Mouse (Mus musculus) ES-Bruce4 (cell line): ENCODE results near the gene Tnrc6c. TPM values are rescaled to one million over a fixed set of nuclear protein-coding genes. Genes with fewer than 3 reads are reported as not detected.

Experiments
- H3K27ac ChIP-seq: 2 replicates; pipeline ENCODE4 v1.5.1; 2012; ENCODE audit warnings: low read length, inconsistent platforms; ENCODE audit not compliant: insufficient read depth
- H3K27me3 ChIP-seq: 2 replicates; pipeline ENCODE4 v1.6.1; 2012; ENCODE audit warnings: mild to moderate bottlenecking, low read length, inconsistent platforms; ENCODE audit not compliant: control insufficient read depth, poor library complexity, insufficient read depth, severe bottlenecking
- H3K36me3 ChIP-seq: 2 replicates; pipeline ENCODE4 v1.6.1; 2012; ENCODE audit warnings: inconsistent platforms, mild to moderate bottlenecking, low read length, moderate library complexity; ENCODE audit not compliant: control insufficient read depth, poor library complexity, insufficient read depth, severe bottlenecking
- H3K4me1 ChIP-seq: one replicate; pipeline ENCODE4 v1.8.1; 2011; ENCODE audit warnings: low read length; ENCODE audit not compliant: control insufficient read depth, insufficient read depth
- H3K4me3 ChIP-seq: 2 replicates; pipeline ENCODE4 v1.5.1; 2011; ENCODE audit warnings: low read depth, mild to moderate bottlenecking, low read length
- H3K9ac ChIP-seq: 2 replicates; pipeline ENCODE4 v1.6.1; 2012; ENCODE audit warnings: low read depth, mild to moderate bottlenecking, inconsistent platforms; ENCODE audit not compliant: poor library complexity, severe bottlenecking
- H3K9me3 ChIP-seq: replicated peaks from 2 replicates; pipeline ENCODE4 v1.6.1; 2012; ENCODE audit warnings: mild to moderate bottlenecking, low read length, inconsistent platforms; ENCODE audit not compliant: control insufficient read depth, poor library complexity, insufficient read depth, severe bottlenecking
- CTCF ChIP-seq: IDR thresholded peaks from one replicate; pipeline ENCODE4 v1.8.1; 2011; ENCODE audit warnings: low read depth, low read length
- EP300 ChIP-seq: IDR thresholded peaks from 2 replicates; pipeline ENCODE4 v1.6.1; 2011; ENCODE audit warnings: low read depth, low read length; ENCODE audit not compliant: insufficient read depth
- POLR2A ChIP-seq: IDR thresholded peaks from one replicate; pipeline ENCODE4 v1.8.1; 2011; ENCODE audit warnings: low read length; ENCODE audit not compliant: insufficient read depth
- polyA plus RNA-seq: library from polyadenylated mRNA; stranded (reverse); fragments of >200 nt; gene quantifications from 2 replicates; pipeline ENCODE4 v1.2.4, GENCODE M21; 2011; ENCODE audit warnings: low read depth; ENCODE audit not compliant: missing spikeins, insufficient read depth, insufficient read length

Tnrc6c gene
- polyA plus RNA-seq, 1 experiment, result 28.6 TPM

GRCm38 (mm10) chr11:117797511-117798159 lies 143.5 kb downstream of the Tnrc6c start, which contains the start of gene 6030468B19Rik:
6030468B19Rik (plus strand) TSS chr11:117797660.
- Histone ChIP-seq H3K9me3 (no peaks in the 10 kb centered on the region), H3K4me3 (no peak within 1 kb of the TSS), H3K36me3 (no peaks in the 10 kb centered on the region), H3K27ac (no peak within 1 kb of the TSS), H3K4me1 (no peaks in the 10 kb centered on the region), H3K9ac (no peak within 1 kb of the TSS), H3K27me3 (no peaks in the 10 kb centered on the region)
- TF ChIP-seq CTCF (no peak), POLR2A (no peak), EP300 (no peak)

- Histone ChIP-seq H3K9ac (no peak overlapping the region), H3K4me1 (no peaks in the 10 kb centered on the region), H3K27me3 (no peaks in the 10 kb centered on the region), H3K27ac (no peak overlapping the region), H3K36me3 (no peaks in the 10 kb centered on the region), H3K4me3 (no peak overlapping the region), H3K9me3 (no peaks in the 10 kb centered on the region)
- TF ChIP-seq POLR2A (no peak), CTCF (no peak), EP300 (no peak)
Measured at GRCm38 (mm10) chr11:117798160-117798541, 144.1 kb downstream of the Tnrc6c start.

GRCm38 (mm10) chr11:117799174-117799573 lies 145.1 kb downstream of the Tnrc6c start:
- no peaks in the 10 kb centered on the region for H3K9me3 ChIP-seq
- no peak overlapping the region for H3K9ac ChIP-seq
- no peak overlapping the region for H3K4me3 ChIP-seq
- H3K4me1 ChIP-seq, result no peaks in the 10 kb centered on the region
- H3K27ac ChIP-seq, result no peak overlapping the region
- TF ChIP-seq CTCF, result no peak
- TF ChIP-seq EP300, result no peak
- no peak for TF ChIP-seq POLR2A
- no peaks in the 10 kb centered on the region for H3K27me3 ChIP-seq
- no peaks in the 10 kb centered on the region for H3K36me3 ChIP-seq

DNA sequence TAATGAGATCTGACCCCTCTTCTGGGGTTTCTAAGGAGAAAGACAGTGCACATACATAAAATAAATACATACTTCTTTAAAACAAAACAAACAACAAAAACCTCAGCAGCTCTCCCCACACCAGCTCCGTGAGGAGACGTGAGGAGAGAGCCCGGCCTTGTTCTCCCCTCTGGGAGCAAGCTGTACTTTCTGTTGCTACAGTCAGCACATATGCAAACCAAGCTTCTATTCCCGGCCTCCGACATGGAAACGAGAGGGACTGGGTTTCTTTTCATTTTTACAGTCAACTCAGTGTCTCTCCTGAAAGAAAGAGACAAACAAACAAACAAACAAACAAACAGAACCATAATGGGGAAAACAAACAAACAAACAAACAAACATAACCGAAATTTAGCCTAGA lies 145.9 kb downstream of the Tnrc6c start:
- Histone ChIP-seq H3K9me3 (no peaks in the 10 kb centered on the region), H3K27me3 (no peaks in the 10 kb centered on the region), H3K4me1 (no peaks in the 10 kb centered on the region), H3K4me3 (no peak overlapping the region), H3K9ac (no peak overlapping the region), H3K36me3 (no peaks in the 10 kb centered on the region), H3K27ac (no peak overlapping the region)
- TF ChIP-seq CTCF (no peak), POLR2A (no peak), EP300 (no peak)

DNA sequence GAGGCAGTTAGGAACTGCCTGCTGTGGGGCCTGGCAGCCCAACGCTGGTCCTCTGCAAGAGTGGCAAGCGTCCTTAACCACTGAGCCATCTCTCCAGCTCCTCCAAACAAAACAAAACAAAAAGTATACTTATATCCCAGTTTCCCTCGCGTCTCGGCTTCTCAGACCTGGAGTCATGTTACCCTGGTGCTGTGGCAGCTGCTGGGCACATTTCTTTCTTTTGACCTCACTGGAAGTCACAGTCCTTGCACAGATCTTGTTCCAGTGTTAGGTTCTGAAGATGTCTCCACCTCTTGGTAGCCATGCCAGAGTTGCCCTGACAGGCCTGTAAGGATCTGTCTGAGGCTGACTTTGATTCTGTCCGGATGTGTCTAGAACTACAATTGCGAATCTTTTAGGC lies 147.6 kb downstream of the Tnrc6c start:
- Histone ChIP-seq H3K27ac (no peak overlapping the region), H3K9ac (no peak overlapping the region), H3K9me3 (no peaks in the 10 kb centered on the region), H3K4me1 (no peaks in the 10 kb centered on the region), H3K27me3 (no peaks in the 10 kb centered on the region), H3K4me3 (no peak overlapping the region), H3K36me3 (no peaks in the 10 kb centered on the region)
- TF ChIP-seq CTCF, result no peak
- no peak for TF ChIP-seq EP300
- TF ChIP-seq POLR2A, result no peak

DNA sequence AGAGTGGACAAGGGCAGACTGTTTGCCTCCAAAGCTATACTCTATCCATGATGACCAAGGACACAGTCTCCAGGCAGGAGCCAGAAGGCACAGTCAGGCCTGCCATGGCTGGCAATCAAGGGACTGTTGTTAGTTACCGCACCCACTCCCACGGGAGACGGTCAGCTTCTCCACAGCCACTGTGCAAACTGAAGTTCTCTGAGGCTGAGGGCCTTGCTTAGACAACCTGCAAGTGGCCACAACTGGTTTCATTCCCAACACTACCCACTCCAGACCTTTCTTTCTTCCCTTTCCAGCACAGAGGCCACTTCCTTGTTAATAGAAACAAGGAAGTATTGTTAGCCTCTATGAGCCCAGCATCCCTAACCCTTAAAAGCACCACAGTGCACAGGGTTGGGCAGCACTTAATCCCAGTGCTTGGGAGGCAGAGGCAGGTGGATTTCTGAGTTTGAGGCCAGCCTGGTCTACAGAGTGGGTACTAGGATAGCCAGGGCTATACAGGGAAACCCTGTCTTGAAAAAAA lies 149.1 kb downstream of the Tnrc6c start:
- H3K27ac ChIP-seq, result no peak overlapping the region
- TF ChIP-seq EP300 (no peak), POLR2A (no peak), CTCF (no peak)
- no peak overlapping the region for H3K4me3 ChIP-seq
- H3K9me3 ChIP-seq, result no peaks in the 10 kb centered on the region
- H3K9ac ChIP-seq, result no peak overlapping the region
- H3K36me3 ChIP-seq, result no peaks in the 10 kb centered on the region
- H3K4me1 ChIP-seq, result no peaks in the 10 kb centered on the region
- H3K27me3 ChIP-seq, result no peaks in the 10 kb centered on the region
